8 mouse cellular contexts compared by ENCODE assay signal in genomic region chr13:12460443-12460842, GRCm38 (mm10). TPM values are rescaled to one million over a fixed set of nuclear protein-coding genes. Genes with fewer than 3 reads are reported as not detected.
DNase-seq lines count a peak whose midpoint lies in the region.

No protein-coding gene starts in this region.

- H3K9me3 ChIP-seq in limb, embryonic 10.5 days (replicated peaks), result no peaks in the 10 kb centered on the region
- no peaks in the 10 kb centered on the region for H3K9me3 ChIP-seq in midbrain, embryonic 10.5 days (replicated peaks)

- H3K36me3 ChIP-seq in limb, embryonic 10.5 days, result no peaks in the 10 kb centered on the region
- no peaks in the 10 kb centered on the region for H3K36me3 ChIP-seq in midbrain, embryonic 10.5 days

- H3K4me1 ChIP-seq in limb, embryonic 10.5 days, result peaks cover 9% of the 10 kb centered on the region; the same call in 1 of the 2 replicates
- H3K4me1 ChIP-seq in midbrain, embryonic 10.5 days, result peaks cover 16% of the 10 kb centered on the region

- WGBS in limb, embryonic 10.5 days, result 15% methylated on average over 8 of the region's 8 CpGs
- 11% methylated on average over 8 of the region's 8 CpGs for WGBS in midbrain, embryonic 10.5 days

- H3K4me3 ChIP-seq in limb, embryonic 10.5 days, result peak overlapping the region; percentile 76
- H3K4me3 ChIP-seq in midbrain, embryonic 10.5 days, result peak overlapping the region; percentile 86

- no peaks in the 10 kb centered on the region for H3K27me3 ChIP-seq in limb, embryonic 10.5 days (ENCODE audit: low read depth, poor library complexity, severe bottlenecking)
- H3K27me3 ChIP-seq in midbrain, embryonic 10.5 days (ENCODE audit: low read depth, poor library complexity, severe bottlenecking), result no peaks in the 10 kb centered on the region

- peak; percentile 48 for DNase-seq in ovary, postnatal 36 days (ENCODE audit: low spot score)
- DNase-seq in ovary, postnatal 14 days (ENCODE audit: low spot score), result no peak
- peak; percentile 51 to 52 for DNase-seq in cerebellum, postnatal 36 days
- peak; percentile 69 to 82 for DNase-seq in heart, adult 18-20 months
- peak; percentile 62 for DNase-seq in kidney, adult 11 months
- DNase-seq in limb, embryonic 10.5 days (ENCODE audit: low spot score), result no peak
- DNase-seq in midbrain, embryonic 10.5 days (ENCODE audit: low spot score), result no peak
- peak; percentile 77 to 80 for DNase-seq in spleen, adult 18-20 months

- peak overlapping the region; percentile 70; the same call in 1 of the 2 replicates for H3K27ac ChIP-seq in limb, embryonic 10.5 days
- 0 out of 2 replicates have a peak overlapping the region, but pooled peaks have one; percentile 84 for H3K27ac ChIP-seq in midbrain, embryonic 10.5 days (replicated peaks)

RNA-seq across cellular contexts. Expression of gene Lgals8, which starts 4.3 kb away (rescaled TPM):
- total RNA-seq in heart, adult 18-20 months (2021), result 10 to 100 TPM; 33.8 to 40.0 TPM
- polyA plus RNA-seq in limb, embryonic 10.5 days (2016; fragmentation: Nextera tagmentation; extraction: Ambion mirVana), result 5.6 and 10.6 TPM in 2 replicates
- 7.8 and 11.1 TPM in 2 replicates for polyA plus RNA-seq in midbrain, embryonic 10.5 days (2016; fragmentation: Nextera tagmentation; extraction: Ambion mirVana)

RNA-seq across cellular contexts. Expression of gene Edaradd, which starts 59.8 kb away (rescaled TPM):
- total RNA-seq in heart, adult 18-20 months (2021), result under 1 TPM; 0.05 to 0.13 TPM
- polyA plus RNA-seq in limb, embryonic 10.5 days (2016; fragmentation: Nextera tagmentation; extraction: Ambion mirVana), result 1.3 and 1.7 TPM in 2 replicates
- 2.9 and 3.6 TPM in 2 replicates for polyA plus RNA-seq in midbrain, embryonic 10.5 days (2016; fragmentation: Nextera tagmentation; extraction: Ambion mirVana)

Comparison
In these comparisons a context has a peak if more than half of its experiments do, and no peak if none do; other contexts are left out.
1. DNase-seq: peak in ovary, postnatal 36 days (single experiment), cerebellum, postnatal 36 days (2 of 2), heart, adult 18-20 months (2 of 2), kidney, adult 11 months (single experiment) and spleen, adult 18-20 months (2 of 2); none in ovary, postnatal 14 days (single experiment), limb, embryonic 10.5 days (single experiment) and midbrain, embryonic 10.5 days (single experiment).